Mouse (Mus musculus) myocyte (in vitro differentiated cells): ENCODE measurements around the gene Tsacc.

Experiments
- E2F4 ChIP-seq: IDR thresholded peaks from one replicate; pipeline ENCODE4 v1.6.1; 2011; ENCODE audit warnings: mild to moderate bottlenecking, control low read depth, moderate library complexity; ENCODE audit not compliant: insufficient read depth
- MAX ChIP-seq: IDR thresholded peaks from one replicate; pipeline ENCODE4 v1.6.1; 2011; ENCODE audit warnings: low read depth, mild to moderate bottlenecking, control low read depth
- POLR2A ChIP-seq: IDR thresholded peaks from one replicate; pipeline ENCODE4 v1.6.1; 2011; ENCODE audit warnings: low read depth, mild to moderate bottlenecking, control low read depth, moderate library complexity; ENCODE audit not compliant: insufficient read length

GRCm38 (mm10) chr3:88235616-88236015 lies 61.2 kb downstream of the Tsacc start:
- no peak for TF ChIP-seq MAX
- TF ChIP-seq E2F4 = no peak
- no peak for TF ChIP-seq POLR2A
